Mouse (Mus musculus) c-Kit-positive CD71-positive TER-119-positive erythroid progenitor cells, embryonic 14.5 days (primary cell): Measurements from ENCODE around the gene Kcnip1.

ENCODE experiments used
- DNase-seq: peaks from one replicate; pipeline ENCODE4 v3.0.0-alpha.2; 2013; ENCODE audit warnings: low spot score

Kcnip1 gene

GRCm38 (mm10) chr11:33992938-33993337, at the start of gene Kcnip1:
Kcnip1 (minus strand) TSS chr11:33993152.
- DNase-seq: no peak

DNA sequence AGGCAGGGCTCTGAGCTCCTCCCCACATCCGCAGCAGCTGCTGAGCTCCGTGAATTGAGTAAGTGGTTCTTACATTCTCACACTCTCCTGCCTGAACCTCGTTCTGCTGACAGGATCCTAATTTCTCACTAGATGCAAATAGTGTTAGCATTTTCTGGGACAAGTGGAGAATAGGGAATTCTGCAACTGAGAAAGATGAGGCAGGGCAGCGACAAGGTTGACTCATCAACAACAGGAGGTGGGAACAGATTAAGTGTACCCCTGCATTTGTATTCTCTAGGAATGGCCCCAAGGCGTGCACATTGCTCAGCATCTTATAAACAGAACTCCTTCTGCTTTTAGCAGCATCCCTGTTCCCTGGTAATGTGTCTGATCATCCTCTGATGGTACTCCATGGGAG, 47.1 kb upstream of the Kcnip1 start:
- no peak for DNase-seq

DNA sequence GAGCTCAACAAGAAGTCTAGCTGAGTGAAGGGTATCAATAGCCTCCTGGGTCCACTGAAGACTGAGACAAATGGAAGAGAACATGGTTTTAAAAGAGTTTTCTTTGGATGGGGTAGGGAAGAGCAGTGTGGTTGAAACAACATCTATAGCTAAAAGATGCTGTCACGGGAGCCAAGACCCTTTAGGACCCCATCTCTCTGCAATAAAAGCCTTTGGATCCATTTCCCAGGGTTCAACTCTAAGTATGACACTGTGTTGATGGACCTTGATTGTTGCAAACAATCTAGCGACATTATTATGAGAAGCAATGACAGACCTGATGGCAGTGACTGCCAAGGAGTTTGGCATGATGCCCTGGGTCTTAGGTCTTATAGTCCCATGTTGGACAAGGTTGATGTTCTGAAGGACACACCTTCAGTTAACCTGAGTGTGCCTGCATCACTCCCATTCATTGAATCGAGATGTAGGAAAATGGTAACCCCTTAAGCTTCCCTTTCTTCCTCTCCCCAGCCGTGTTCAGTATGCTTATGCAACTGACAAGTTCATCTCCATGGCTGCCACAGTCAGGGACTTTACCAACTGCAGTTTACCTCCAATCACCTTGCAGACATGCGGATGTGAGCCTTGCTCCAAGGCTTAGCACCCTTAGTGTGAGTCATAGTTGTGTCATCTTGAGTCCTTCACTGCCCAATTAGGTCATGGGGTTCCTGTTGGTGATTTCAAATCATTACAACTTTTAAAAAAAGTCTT, 43.1 kb upstream of the Kcnip1 start:
- DNase-seq: no peak

- no peak for DNase-seq
Measured at GRCm38 (mm10) chr11:34034794-34035193, 41.8 kb upstream of the Kcnip1 start.

DNA sequence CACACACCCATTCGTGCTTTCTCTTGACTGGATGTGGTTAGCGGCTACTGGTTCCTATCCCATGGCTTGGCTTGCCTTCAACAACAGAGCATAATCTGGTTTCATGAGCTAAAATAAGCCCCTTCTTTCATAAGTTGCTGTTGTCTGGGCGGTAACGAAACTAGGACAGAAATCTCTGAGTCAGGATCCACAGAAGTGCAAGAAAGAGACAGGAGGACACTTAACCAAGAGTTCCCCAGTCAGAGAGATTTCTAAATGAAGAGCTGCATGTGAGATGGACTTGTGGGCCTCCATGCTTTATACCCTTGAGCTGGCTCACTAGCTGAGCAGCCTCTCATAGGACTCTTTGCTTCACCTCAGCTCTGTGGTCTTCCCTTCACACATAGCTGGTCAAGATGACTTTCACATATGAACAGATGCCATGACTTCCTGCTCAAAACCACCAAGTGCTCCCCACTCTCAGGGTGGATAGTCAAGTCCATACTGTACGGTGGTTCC, 41.1 kb upstream of the Kcnip1 start:
- DNase-seq: no peak

GRCm38 (mm10) chr11:34031015-34031805, 38.3 kb upstream of the Kcnip1 start:
- peak; percentile 13 for DNase-seq

GRCm38 (mm10) chr11:34029658-34030057, 36.7 kb upstream of the Kcnip1 start:
- DNase-seq: no peak

- no peak for DNase-seq
Measured at GRCm38 (mm10) chr11:34025091-34025490, 32.1 kb upstream of the Kcnip1 start.

- DNase-seq: no peak
Measured at GRCm38 (mm10) chr11:34012007-34012652, 19.2 kb upstream of the Kcnip1 start.

- no peak for DNase-seq
Measured at GRCm38 (mm10) chr11:34010859-34011172, 17.9 kb upstream of the Kcnip1 start.

DNA sequence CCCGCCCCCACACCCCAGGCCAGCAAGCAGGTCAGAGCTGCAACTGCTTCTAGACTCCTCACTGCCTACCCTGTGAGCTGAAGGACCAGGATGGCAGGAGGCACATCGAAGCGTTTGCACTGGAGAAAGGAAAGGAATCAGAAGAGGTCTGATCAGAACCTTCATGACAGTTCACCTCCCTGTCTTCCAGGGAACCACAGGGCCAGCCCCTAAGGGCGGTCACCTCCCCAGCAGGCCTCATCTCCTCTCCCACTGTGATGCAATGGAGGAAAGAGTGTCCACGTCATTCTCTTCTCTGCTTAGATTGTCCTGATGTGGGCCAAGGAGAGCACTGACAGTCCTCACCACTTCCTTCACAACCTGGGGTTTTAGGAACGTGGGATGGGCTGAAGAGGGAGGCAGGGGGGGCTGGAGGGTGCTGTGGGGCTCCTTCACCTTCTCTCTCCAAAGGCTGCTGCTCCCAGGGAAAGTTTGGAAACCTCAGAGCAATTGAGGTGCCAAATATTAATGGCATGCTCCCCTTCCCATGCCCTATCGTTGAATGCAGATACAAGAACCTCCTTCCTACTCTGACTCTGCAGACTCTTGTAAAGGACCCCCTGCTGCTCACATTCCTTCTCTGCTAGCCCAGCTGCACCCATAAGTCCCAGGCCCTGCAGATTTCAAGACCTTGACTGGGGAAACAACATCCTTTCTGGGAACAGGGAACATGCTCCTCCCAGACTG, 17.3 kb upstream of the Kcnip1 start:
- DNase-seq: no peak

- DNase-seq: no peak
Measured at GRCm38 (mm10) chr11:34009316-34010087, 16.6 kb upstream of the Kcnip1 start.

- DNase-seq: peak; percentile 56
Measured at GRCm38 (mm10) chr11:34008702-34009101, 15.8 kb upstream of the Kcnip1 start.

- no peak for DNase-seq
Measured at GRCm38 (mm10) chr11:34008214-34008613, 15.3 kb upstream of the Kcnip1 start.

DNA sequence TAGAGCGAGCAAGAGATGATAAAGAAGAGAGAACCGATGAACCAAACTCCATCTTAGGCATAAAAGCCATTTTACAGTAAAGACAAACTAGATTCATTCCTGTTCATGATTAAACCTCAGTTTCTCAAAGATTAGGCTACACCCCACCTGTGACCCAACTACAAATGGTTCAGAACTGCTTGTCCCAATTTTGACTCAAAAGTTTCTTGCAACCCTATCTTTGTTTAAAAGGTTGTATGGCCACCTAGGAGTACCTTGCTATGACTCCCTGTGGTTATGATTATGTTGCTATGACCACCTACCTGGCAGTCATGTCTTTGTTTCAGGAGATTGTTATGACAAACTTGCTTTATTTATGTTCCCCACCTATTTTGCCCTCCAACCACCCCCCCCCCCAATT, 14.7 kb upstream of the Kcnip1 start:
- no peak for DNase-seq

DNA sequence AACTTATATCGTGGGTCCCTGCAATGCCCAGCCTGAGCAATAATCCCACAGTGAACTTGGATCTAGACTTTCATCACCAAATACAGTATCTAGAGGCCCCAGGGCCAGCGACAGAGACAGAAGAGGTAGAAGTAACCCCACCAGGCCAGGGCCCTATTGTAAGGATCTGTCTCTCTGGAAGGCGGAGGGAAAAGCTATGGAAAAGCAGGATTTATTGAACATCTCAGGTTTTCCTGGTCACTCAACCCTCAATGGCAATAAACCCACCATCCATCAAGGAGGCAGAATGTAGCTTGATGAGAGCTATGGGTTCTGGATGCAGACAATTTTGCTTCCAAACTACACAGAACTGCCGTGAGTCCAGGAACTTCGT, 9.6 kb upstream of the Kcnip1 start:
- no peak for DNase-seq

- DNase-seq: peak; percentile 30
Measured at GRCm38 (mm10) chr11:34001938-34002592, 9.1 kb upstream of the Kcnip1 start.

DNA sequence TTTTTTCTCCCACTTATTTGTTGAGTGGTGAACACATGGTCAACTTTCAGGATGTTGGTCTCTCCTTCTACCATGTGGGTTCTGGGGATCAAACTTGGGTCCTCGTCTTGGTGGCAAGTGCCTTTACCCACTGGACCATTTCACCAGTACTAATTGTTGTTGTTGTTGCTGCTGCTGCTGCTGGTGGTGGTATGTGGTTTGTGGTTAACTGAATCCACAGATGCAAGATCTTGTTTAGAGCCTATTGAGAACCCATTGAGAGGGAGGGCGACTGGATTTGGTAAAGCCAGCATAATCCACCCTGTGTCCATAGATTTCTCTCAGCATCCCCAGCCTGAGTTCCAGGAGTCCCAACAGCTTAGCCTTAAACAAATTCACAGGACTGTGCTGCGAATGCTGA, 7.5 kb upstream of the Kcnip1 start:
- DNase-seq: no peak

GRCm38 (mm10) chr11:33998244-33998643, 5.3 kb upstream of the Kcnip1 start:
- no peak for DNase-seq

GRCm38 (mm10) chr11:33993496-33993895, 544 bp upstream of the Kcnip1 start:
- DNase-seq: no peak

- no peak for DNase-seq
Measured at GRCm38 (mm10) chr11:33990002-33990401, 3.0 kb downstream of the Kcnip1 start.
